Mouse (Mus musculus): ENCODE data around the gene Otog. TPM values are rescaled to one million over a fixed set of nuclear protein-coding genes. Genes with fewer than 3 reads are reported as not detected.

Gene Otog
- polyA plus RNA-seq, 1 experiment from 2014 or later: not detected

DNA sequence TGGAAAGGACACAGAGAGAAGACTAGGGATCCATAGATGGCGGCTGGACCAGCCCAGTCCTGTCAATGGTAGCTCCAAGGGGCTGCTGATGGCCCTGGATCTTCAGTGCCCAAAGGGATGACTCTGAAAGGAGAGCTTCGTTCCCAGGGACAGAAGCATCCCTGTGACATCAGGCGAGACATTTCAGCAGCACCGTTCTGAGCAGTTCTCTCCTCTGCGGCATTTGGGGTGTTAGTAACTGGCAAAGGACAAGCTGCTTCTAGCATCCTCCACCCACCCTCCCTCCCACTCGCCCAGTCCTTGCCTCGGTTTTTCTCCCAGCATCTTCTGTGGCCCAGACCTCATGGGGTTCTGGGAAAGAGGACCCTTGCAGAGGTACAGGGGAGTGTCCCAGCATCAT lies 41.5 kb downstream of the Otog start:
- H3K9me3 ChIP-seq (ENCODE audit: control insufficient read depth, low read length): no peaks in the 10 kb centered on the region
- H3K27ac ChIP-seq (replicated peaks in 1 of 2; ENCODE audit: control insufficient read depth in 1 of 2, insufficient read depth in 1 of 2, low read depth in 2 of 2, low read length in 2 of 2): no peak overlapping the region
- H3K4me3 ChIP-seq (ENCODE audit: control insufficient read depth in 1 of 2, insufficient read depth in 1 of 2, low read depth in 1 of 2, low read length in 2 of 2): no peak overlapping the region
- no peaks in the 10 kb centered on the region for H3K36me3 ChIP-seq (ENCODE audit: control insufficient read depth, insufficient read depth, low read length)
- no peak for ATAC-seq (ENCODE audit: insufficient number of reproducible peaks, insufficient read depth, low FRiP score, low read depth)
- H3K27me3 ChIP-seq (ENCODE audit: control insufficient read depth, insufficient read depth, low read length): peaks cover 34% of the 10 kb centered on the region
- H3K4me2 ChIP-seq (ENCODE audit: low read length): no peak overlapping the region
- peaks cover 7 to 9% of the 10 kb centered on the region in 2 experiments; a peak in 3 of 4 replicates for H3K4me1 ChIP-seq (ENCODE audit: control insufficient read depth in 2 of 2, insufficient read depth in 2 of 2, low read length in 2 of 2)
- WGBS: 46% methylated on average over 7 of the region's 7 CpGs
- H3K9ac ChIP-seq (ENCODE audit: low read length): no peak overlapping the region

DNA sequence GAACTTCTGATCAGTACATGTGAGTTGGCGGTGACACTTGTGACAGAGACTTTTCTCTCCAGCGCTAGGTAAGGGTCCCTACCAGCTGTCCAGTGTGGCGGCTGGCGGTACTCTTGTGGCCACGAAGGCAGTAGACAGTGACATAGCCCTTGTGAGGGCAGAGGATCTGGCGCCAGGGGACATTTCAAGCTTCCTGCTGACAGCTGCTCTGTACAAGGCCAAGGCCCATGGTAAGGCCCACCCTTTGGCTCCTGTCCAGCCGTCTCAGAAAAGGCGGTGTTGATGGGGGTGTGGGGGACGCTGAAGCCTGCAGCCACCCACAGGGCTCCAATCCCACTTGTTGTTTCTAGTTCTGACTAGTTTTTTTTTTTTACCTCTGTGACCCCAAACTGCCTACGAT lies 42.9 kb downstream of the Otog start:
- Histone ChIP-seq H3K4me2 (ENCODE audit: low read length) (no peak overlapping the region), H3K9ac (ENCODE audit: low read length) (no peak overlapping the region), H3K4me3 (ENCODE audit: control insufficient read depth in 1 of 2, insufficient read depth in 1 of 2, low read depth in 1 of 2, low read length in 2 of 2) (no peak overlapping the region), H3K27me3 (ENCODE audit: control insufficient read depth, insufficient read depth, low read length) (peaks cover 34% of the 10 kb centered on the region), H3K27ac (replicated peaks in 1 of 2; ENCODE audit: control insufficient read depth in 1 of 2, insufficient read depth in 1 of 2, low read depth in 2 of 2, low read length in 2 of 2) (no peak overlapping the region), H3K9me3 (ENCODE audit: control insufficient read depth, low read length) (no peaks in the 10 kb centered on the region), H3K4me1 (ENCODE audit: control insufficient read depth in 2 of 2, insufficient read depth in 2 of 2, low read length in 2 of 2) (peaks cover 7 to 9% of the 10 kb centered on the region in 2 experiments; a peak in 3 of 4 replicates), H3K36me3 (ENCODE audit: control insufficient read depth, insufficient read depth, low read length) (no peaks in the 10 kb centered on the region)
- 32% methylated on average over 10 of the region's 10 CpGs for WGBS
- no peak for ATAC-seq (ENCODE audit: insufficient number of reproducible peaks, insufficient read depth, low FRiP score, low read depth)

- WGBS: 69% methylated on average over 12 of the region's 12 CpGs
Measured at GRCm38 (mm10) chr7:46285161-46285839, 44.5 kb downstream of the Otog start.

GRCm38 (mm10) chr7:46286391-46286790 lies 45.6 kb downstream of the Otog start:
- H3K36me3 ChIP-seq (ENCODE audit: control insufficient read depth, insufficient read depth, low read length): no peaks in the 10 kb centered on the region
- no peaks in the 10 kb centered on the region for H3K9me3 ChIP-seq (ENCODE audit: control insufficient read depth, low read length)
- no peak overlapping the region for H3K9ac ChIP-seq (ENCODE audit: low read length)
- H3K4me3 ChIP-seq (ENCODE audit: control insufficient read depth in 1 of 2, insufficient read depth in 1 of 2, low read depth in 1 of 2, low read length in 2 of 2): no peak overlapping the region
- 81% methylated on average over 4 of the region's 4 CpGs for WGBS
- peaks cover 7 to 9% of the 10 kb centered on the region in 2 experiments; a peak in 3 of 4 replicates for H3K4me1 ChIP-seq (ENCODE audit: control insufficient read depth in 2 of 2, insufficient read depth in 2 of 2, low read length in 2 of 2)
- no peak for ATAC-seq (ENCODE audit: insufficient number of reproducible peaks, insufficient read depth, low FRiP score, low read depth)
- no peak overlapping the region for H3K4me2 ChIP-seq (ENCODE audit: low read length)
- no peak overlapping the region for H3K27ac ChIP-seq (replicated peaks in 1 of 2; ENCODE audit: control insufficient read depth in 1 of 2, insufficient read depth in 1 of 2, low read depth in 2 of 2, low read length in 2 of 2)
- peaks cover 34% of the 10 kb centered on the region for H3K27me3 ChIP-seq (ENCODE audit: control insufficient read depth, insufficient read depth, low read length)

More at GRCm38 (mm10) chr7:46285161-46285839, 44.5 kb downstream of the Otog start:
- peaks cover 38% of the 10 kb centered on the region for H3K27me3 ChIP-seq (ENCODE audit: control insufficient read depth, insufficient read depth, low read length)
- H3K9ac ChIP-seq (ENCODE audit: low read length): no peak overlapping the region
- peaks cover 7 to 9% of the 10 kb centered on the region in 2 experiments; a peak in 3 of 4 replicates for H3K4me1 ChIP-seq (ENCODE audit: control insufficient read depth in 2 of 2, insufficient read depth in 2 of 2, low read length in 2 of 2)
- H3K9me3 ChIP-seq (ENCODE audit: control insufficient read depth, low read length): no peaks in the 10 kb centered on the region
- no peak overlapping the region for H3K4me3 ChIP-seq (ENCODE audit: control insufficient read depth in 1 of 2, insufficient read depth in 1 of 2, low read depth in 1 of 2, low read length in 2 of 2)
- no peak for ATAC-seq (ENCODE audit: insufficient number of reproducible peaks, insufficient read depth, low FRiP score, low read depth)
- no peak overlapping the region for H3K4me2 ChIP-seq (ENCODE audit: low read length)
- H3K27ac ChIP-seq (replicated peaks in 1 of 2; ENCODE audit: control insufficient read depth in 1 of 2, insufficient read depth in 1 of 2, low read depth in 2 of 2, low read length in 2 of 2): no peak overlapping the region
- H3K36me3 ChIP-seq (ENCODE audit: control insufficient read depth, insufficient read depth, low read length): no peaks in the 10 kb centered on the region

DNA sequence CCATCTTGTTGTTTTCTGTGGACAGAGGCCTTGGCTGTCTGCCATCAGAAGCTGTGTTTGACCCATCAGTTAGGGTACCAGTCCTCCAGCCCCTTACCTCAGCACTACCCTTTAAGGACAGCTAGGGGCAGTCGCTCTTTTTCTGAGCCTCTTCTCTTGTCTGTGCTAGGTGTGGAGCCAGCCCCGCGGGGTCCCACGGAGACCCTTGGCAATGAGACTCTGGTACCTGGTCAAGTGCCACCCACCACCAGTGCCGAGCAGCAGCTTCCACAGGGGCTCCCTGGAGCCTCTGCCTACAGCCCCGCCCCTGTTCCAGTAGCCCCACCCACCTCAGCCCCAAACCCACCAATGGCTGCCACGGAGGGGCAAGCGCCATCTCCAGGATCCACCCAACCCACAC lies 46.3 kb downstream of the Otog start:
- H3K4me1 ChIP-seq (ENCODE audit: control insufficient read depth in 2 of 2, insufficient read depth in 2 of 2, low read length in 2 of 2): peaks cover 7 to 9% of the 10 kb centered on the region in 2 experiments; a peak in 3 of 4 replicates
- WGBS: 27% methylated on average over 8 of the region's 8 CpGs
- no peaks in the 10 kb centered on the region for H3K9me3 ChIP-seq (ENCODE audit: control insufficient read depth, low read length)
- no peak overlapping the region for H3K4me2 ChIP-seq (ENCODE audit: low read length)
- H3K4me3 ChIP-seq (ENCODE audit: control insufficient read depth in 1 of 2, insufficient read depth in 1 of 2, low read depth in 1 of 2, low read length in 2 of 2): no peak overlapping the region
- H3K36me3 ChIP-seq (ENCODE audit: control insufficient read depth, insufficient read depth, low read length): no peaks in the 10 kb centered on the region
- no peak overlapping the region for H3K9ac ChIP-seq (ENCODE audit: low read length)
- H3K27ac ChIP-seq (replicated peaks in 1 of 2; ENCODE audit: control insufficient read depth in 1 of 2, insufficient read depth in 1 of 2, low read depth in 2 of 2, low read length in 2 of 2): no peak overlapping the region
- no peak for ATAC-seq (ENCODE audit: insufficient number of reproducible peaks, insufficient read depth, low FRiP score, low read depth)
- peaks cover 27% of the 10 kb centered on the region for H3K27me3 ChIP-seq (ENCODE audit: control insufficient read depth, insufficient read depth, low read length)

DNA sequence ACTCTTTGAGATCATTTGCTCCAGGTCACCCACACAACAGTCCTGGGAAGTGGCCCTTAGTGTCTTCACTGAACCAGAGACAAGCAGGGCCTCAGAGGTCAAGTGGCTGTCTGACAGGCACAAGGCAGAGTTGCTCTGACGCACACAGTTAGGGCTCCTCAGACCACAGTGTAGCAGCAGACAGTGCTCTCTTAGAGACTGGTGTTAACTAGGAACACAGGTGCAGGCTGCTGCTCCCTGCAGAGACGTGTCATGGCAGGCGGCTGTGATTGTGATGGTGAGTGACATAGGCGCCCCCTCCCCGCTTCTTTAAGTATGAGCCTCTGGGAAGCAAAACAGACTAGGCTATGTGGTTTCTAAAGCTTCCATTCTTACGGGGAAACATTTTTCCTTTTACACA lies 55.5 kb downstream of the Otog start:
- H3K4me3 ChIP-seq (ENCODE audit: control insufficient read depth in 1 of 2, insufficient read depth in 1 of 2, low read depth in 1 of 2, low read length in 2 of 2): no peak overlapping the region
- no peak overlapping the region for H3K4me2 ChIP-seq (ENCODE audit: low read length)
- H3K9ac ChIP-seq (ENCODE audit: low read length): no peak overlapping the region
- no peak for ATAC-seq (ENCODE audit: insufficient number of reproducible peaks, insufficient read depth, low FRiP score, low read depth)
- WGBS: 18% methylated on average over 6 of the region's 6 CpGs
- H3K4me1 ChIP-seq (ENCODE audit: control insufficient read depth in 2 of 2, insufficient read depth in 2 of 2, low read length in 2 of 2): no peaks in the 10 kb centered on the region
- H3K27ac ChIP-seq (replicated peaks in 1 of 2; ENCODE audit: control insufficient read depth in 1 of 2, insufficient read depth in 1 of 2, low read depth in 2 of 2, low read length in 2 of 2): no peak overlapping the region
- no peaks in the 10 kb centered on the region for H3K9me3 ChIP-seq (ENCODE audit: control insufficient read depth, low read length)
- peaks cover 45% of the 10 kb centered on the region for H3K27me3 ChIP-seq (ENCODE audit: control insufficient read depth, insufficient read depth, low read length)
- no peaks in the 10 kb centered on the region for H3K36me3 ChIP-seq (ENCODE audit: control insufficient read depth, insufficient read depth, low read length)

GRCm38 (mm10) chr7:46301031-46301632 lies 60.3 kb downstream of the Otog start:
- H3K27me3 ChIP-seq (ENCODE audit: control insufficient read depth, insufficient read depth, low read length): peaks cover 39% of the 10 kb centered on the region
- no peak for ATAC-seq (ENCODE audit: insufficient number of reproducible peaks, insufficient read depth, low FRiP score, low read depth)
- 79% methylated on average over 12 of the region's 12 CpGs for whole genome bisulfite sequencing

More at GRCm38 (mm10) chr7:46301031-46301632, 60.3 kb downstream of the Otog start:
- Histone ChIP-seq H3K27ac (replicated peaks in 1 of 2; ENCODE audit: control insufficient read depth in 1 of 2, insufficient read depth in 1 of 2, low read depth in 2 of 2, low read length in 2 of 2) (no peak overlapping the region), H3K9me3 (ENCODE audit: control insufficient read depth, low read length) (no peaks in the 10 kb centered on the region), H3K4me3 (ENCODE audit: control insufficient read depth in 1 of 2, insufficient read depth in 1 of 2, low read depth in 1 of 2, low read length in 2 of 2) (no peak overlapping the region), H3K36me3 (ENCODE audit: control insufficient read depth, insufficient read depth, low read length) (no peaks in the 10 kb centered on the region), H3K4me1 (ENCODE audit: control insufficient read depth in 2 of 2, insufficient read depth in 2 of 2, low read length in 2 of 2) (no peaks in the 10 kb centered on the region), H3K9ac (ENCODE audit: low read length) (no peak overlapping the region), H3K4me2 (ENCODE audit: low read length) (no peak overlapping the region)

All from heart, embryonic 14.5 days (tissue).